Mouse (Mus musculus) layer of hippocampus, adult 9-10 months (tissue): ENCODE data around the gene Idnk.

Source experiments
- DNase-seq: peaks from one replicate; pipeline ENCODE4 v3.0.0; 2022; ENCODE audit warnings: low spot score

The Idnk gene

GRCm38 (mm10) chr13:58147760-58148159 is 9.7 kb upstream of the Idnk start:
- no peak for DNase-seq

DNA sequence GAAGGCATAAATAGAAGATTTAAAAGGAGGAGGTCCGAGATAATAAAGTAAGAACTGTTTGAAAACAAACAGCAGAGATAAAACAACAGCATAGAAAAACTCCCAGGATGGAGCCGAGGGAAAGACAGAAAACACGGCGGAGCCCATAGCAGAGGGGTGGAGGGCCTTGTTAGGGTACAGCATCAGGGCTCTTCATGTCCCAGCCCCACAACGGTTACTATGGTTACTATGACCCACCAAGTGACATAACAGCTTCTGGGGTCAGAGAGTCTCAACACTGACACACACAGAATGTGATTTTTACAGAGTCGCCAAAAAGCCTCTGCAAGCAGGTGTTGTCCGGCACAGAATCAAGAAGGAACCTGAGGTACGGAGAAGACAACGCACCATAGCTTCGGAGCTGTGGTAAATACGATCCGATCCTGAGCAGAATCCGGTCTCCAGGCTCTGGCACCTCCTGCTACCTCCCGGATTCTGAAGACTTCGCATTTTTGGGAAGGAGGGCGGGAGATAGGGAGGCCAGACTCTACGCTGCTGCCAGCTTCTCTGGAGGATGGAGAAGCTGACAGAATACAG is 9.1 kb upstream of the Idnk start:
- no peak for DNase-seq

DNA sequence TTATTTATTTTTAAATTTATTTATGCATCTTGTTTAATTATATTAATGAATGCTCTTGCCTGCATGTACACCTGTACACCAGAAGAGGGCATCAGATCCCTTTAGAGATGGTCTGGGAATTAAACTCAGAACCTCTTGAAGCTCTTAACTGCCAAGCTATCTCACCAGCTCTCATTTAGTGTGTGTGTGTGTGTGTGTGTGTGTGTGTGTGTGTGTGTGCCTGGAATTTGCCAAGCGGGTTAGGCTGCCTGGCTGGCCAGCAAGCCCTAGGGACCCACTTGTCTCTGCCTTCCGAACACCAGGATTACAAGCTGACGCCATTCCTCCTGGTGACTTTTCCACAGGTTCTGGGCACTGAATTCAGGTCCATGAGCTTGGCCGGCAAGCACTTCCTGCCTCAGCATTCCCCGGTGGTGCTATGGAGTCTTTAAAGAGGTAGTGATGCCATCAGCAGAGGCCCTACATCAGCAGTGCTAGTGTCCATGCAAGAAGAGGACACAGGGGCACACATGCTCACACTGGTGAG is 8.4 kb upstream of the Idnk start:
- peak; percentile 10 for DNase-seq

DNA sequence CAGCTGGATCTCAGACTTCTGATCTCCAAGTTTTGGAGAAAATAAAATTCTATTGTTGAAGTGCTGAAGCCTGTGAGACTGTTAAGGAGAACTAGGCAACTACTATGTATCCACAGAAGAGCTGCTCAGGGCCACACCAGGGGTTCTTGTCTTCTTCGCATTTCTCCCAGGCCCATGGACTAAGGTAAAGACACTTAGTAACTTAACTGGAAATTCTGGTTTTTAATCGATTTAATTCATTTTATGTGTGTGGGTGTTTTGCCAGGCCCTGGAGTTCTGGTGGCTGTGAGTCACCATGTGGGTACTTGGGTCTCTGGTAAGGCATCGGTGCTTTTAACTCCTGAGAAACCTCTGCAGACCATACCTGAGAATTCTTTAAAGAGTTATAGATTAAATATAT is 7.8 kb upstream of the Idnk start:
- no peak for DNase-seq

GRCm38 (mm10) chr13:58150442-58150841 is 7.0 kb upstream of the Idnk start:
- no peak for DNase-seq

DNA sequence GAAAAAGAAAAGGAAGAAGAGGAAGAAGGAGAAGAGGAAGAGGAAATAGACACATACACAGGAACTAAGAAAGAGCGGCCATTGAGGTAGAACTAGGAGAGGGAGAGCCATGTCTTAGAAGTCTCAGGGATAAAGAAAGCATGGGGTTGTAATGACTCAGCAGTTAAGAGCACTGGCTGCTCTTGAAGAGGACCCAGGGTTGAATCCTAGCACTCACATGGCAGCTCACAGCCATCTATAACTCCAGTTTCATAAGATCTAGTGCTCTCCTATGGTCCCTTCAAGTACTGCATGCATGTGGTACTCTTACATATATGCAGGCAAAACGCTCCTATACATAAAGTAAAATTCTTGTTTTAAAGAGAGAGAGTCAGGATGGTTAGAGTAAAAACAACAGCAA is 1.4 kb upstream of the Idnk start:
- no peak for DNase-seq

- DNase-seq = no peak
These were observed 413 bp upstream of the Idnk start for GRCm38 (mm10) chr13:58157036-58157435.

DNA sequence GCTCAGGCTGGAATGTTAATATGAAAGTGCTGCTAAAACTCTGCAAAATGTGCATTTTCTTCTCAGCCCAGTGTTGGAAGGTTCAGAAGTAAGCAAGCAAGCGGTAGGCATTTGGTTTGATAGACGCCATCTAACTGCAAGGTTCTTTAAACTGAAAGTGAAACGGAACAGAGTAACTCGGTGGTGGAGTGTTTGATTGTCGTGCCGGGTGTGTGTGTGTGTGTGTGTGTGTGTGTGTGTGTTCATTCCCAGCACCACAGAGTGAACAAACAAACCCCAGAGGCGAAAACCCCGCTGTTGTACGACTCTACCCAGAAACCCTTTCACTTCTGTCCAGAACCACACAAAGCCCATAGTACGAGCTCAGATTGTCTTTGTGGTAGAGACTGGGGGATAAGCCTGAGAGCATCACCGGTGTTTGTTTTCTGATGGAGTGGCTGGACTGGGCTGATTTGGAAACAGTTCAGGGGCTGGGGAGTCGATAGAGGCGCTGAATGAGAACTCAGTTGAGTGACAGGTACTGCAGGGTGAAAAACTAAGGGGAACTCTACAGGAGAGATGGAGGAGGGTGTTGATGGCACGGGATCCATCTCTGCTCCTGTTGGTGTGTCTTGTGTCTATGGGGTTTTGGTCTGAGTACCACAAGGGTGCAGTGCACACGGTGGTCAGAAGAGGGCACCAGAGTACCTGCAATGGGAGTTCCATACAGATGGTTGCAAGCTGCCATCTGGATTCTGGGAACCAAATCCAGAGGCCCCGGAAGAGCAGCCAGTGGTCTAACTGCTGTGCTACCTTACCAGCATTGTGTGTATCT is 857 bp downstream of the Idnk start:
- peak; percentile 96 for DNase-seq

DNA sequence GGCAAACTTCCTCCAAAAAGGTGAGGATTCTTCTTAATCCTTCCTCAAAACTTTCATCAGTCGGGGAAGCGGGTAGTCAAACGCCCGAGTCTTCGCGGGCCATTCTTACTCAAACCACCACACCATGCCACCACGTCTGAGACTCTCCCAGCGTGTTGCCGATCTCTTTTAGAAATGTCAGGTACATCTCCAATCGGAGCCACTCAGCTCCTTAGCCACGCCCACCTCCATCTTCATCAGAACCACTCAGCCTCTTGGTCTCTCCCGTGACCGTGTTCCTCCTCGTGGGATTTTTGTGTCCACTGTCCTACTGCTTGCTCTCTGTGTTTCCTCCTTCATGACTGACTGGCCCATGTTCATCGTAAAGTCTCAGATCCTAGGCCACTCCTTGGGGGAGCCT is 3.3 kb downstream of the Idnk start:
- DNase-seq = no peak

GRCm38 (mm10) chr13:58163343-58163742 is 5.9 kb downstream of the Idnk start:
- DNase-seq = no peak

GRCm38 (mm10) chr13:58168119-58168518 is 10.7 kb downstream of the Idnk start:
- DNase-seq = no peak

DNA sequence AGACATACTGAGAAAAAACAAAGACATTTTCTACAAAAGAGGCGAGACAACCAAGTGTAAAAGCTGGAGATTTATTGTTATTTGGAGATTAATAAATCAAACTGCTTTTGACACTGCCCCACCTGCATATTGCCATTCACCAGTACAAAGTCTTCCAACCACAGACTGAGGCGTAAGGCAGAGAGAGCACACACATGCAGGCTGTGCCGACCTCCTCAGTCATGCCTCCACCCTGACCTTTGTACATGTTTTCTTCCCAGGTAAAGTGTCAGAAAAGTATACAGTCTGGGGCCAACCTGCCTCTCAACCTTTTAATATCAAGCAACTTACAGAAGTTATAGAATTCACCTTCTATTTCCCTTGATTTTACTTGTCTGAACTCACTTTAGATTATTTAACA is 18.7 kb downstream of the Idnk start:
- no peak for DNase-seq

GRCm38 (mm10) chr13:58177511-58178208 is 20.2 kb downstream of the Idnk start:
- peak; percentile 100 for DNase-seq

DNA sequence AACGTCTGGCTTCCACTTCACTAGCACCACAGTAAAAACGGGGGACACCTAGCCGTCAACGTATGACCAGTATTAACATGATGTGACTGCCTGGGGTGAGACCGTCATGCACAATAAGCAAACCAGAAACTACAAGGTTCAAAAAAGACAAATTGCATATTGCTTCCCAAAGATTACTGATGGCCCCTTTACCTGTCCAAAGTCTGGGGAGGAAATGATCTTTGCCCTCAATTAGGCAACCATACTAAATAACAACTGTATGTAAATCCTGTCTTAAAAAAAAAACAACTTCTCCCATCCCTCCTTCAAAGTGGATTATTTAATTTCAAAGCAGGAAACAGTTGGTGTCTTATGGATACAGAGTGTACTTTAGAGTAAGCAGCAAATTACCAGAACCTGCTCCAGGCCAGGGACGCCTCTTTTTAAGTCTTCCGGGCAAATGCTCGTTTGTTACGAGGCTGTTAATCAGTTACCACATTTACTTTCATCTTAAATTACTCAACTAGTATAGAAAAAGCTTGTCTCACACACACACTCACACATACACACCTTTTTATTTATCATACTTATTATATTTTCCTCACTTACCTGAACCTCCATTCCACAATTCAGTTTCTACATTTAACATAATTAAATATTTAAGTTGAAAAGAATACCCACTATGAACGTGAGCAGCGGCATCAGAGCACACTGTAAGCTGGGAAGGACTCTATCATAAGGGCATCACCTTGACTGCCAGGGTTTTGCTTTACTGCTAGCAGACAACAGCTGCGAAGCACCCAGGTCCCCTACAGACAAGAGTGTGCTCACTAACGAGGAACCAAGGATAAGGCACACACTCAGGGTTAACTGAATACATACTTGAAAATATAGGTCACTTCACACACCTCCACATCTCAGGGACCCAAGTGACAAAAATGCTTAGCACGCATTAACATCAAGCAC is 24.4 kb downstream of the Idnk start:
- no peak for DNase-seq

- no peak for DNase-seq
These were observed 26.7 kb downstream of the Idnk start for GRCm38 (mm10) chr13:58184111-58184510.

GRCm38 (mm10) chr13:58186281-58186680 is 28.8 kb downstream of the Idnk start:
- DNase-seq = no peak

DNA sequence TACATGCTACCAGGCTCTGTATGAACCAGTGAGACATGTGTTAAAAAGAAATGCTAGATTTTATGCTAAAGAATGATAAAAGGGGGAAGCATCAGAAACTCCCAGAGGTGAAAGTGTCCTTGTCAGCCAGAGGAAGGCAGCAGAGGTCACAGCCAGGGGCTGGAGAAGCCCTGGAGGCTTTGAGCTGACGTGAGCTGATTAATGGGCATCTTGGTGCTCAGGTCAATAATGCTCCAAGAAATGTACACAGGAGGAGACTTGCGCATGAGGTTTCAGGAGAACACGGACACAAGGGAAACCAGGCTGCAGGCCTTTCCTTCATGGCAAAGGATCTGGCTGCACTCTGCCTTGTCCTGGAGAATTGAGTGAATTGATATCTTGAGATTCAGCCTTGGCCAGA is 30.3 kb downstream of the Idnk start:
- no peak for DNase-seq

- peak; percentile 62 for DNase-seq
These were observed 31.0 kb downstream of the Idnk start for GRCm38 (mm10) chr13:58188412-58188811.

DNA sequence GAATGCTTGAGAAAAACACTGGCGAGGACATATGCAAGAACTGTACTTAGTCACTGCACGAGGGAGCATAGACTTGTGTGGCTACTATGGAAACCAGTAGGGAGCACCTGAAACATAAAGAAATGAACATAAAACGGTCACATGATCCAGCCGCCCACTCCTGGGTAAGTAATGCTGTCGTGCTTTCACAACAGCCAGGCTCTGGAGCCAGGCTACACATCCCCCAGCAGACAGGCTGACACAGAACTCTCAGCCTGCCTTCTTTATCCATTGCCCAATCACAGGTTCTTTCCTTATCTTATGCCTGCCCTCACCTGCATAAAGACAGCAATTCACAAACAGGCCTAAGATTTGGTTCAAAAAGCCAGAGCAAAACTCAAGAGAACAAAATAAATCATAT is 32.0 kb downstream of the Idnk start:
- no peak for DNase-seq

DNA sequence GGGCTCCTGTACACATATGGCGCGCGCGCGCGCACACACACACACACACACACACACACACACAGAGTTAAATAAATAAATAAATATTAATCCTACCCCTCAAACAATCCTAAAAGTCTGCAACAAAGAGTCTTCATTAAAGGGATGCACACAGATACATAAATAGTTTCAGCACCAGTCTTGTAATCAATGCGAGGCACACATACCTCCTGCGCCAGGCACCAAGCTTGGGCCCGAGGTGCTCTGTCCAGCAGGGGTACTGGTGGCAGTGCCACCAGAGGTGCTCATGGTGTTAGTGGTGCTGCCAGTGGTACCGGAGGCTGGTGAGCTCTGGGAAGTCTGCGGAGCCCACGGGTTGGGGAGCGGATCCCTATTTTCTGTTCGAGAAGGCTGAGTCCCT is 34.1 kb downstream of the Idnk start:
- no peak for DNase-seq

DNA sequence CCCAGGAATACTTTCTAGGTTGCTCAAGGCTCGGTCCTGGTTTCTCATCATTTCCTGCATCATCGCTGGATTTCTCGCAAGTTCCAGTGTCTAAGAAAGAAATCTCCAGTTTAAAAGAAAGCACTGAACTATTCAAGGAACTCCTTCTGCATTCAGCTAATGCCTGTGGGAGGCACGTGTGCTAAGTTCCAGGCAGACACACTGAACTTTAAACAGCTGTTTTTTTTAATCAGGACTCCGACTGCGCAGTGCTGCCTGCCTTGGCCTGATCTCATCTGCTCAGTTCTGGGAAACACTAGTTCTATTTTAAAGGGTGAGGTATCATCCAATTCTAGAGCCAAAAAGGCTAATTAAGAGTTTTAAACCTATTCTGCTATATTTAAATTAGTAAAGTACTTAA is 34.7 kb downstream of the Idnk start:
- no peak for DNase-seq

DNA sequence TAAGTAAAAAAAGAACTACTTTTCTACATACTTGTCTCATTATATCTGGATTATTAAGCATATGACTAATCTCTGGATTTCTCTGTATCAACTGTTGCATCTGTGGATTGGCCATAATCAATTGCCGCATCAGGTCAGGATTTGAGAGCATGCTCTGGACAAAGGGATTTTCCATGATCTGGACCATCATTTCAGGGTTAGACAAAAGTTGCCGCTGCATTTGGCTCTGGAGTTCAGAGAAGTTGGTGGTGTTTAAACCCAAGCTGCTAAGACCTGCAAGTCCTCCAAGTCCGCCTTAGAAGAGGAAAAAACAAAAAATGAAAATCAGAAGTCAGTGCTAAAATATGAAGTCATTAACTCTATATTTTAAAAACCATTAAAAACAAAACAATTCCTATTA is 35.8 kb downstream of the Idnk start:
- DNase-seq = no peak
